Mouse (Mus musculus) heart, postnatal 10 days (tissue): ENCODE results near the gene Clrn2. TPM values are rescaled to one million over a fixed set of nuclear protein-coding genes. Genes with fewer than 3 reads are reported as not detected.
"Not testable (repeated sequence)": the region's sequence is repeated elsewhere in the genome, so short reads cannot be mapped to it uniquely, and the experiment has no call there.

Experiments
- DNase-seq, 2 experiments: peaks; one replicate each; pipeline ENCODE4 v3.0.0; 2021
- intact Hi-C: fragments of 180-260 bp; cut with DNase I; formaldehyde crosslinking; loops from one replicate; pipeline ENCODE4 v1.15.1; 2025
- total RNA-seq, 2 experiments: library from RNA; stranded (reverse); gene quantifications; 2 replicates each; pipeline ENCODE4 v1.2.3; 2021

Clrn2 gene
- total RNA-seq = not detected

GRCm38 (mm10) chr5:45453451-45453850 lies at the start of gene Clrn2:
TSS of gene Clrn2 (plus strand) at chr5:45453751.
- intact Hi-C loops = no loop called here
- DNase-seq = no peak

- no peak for DNase-seq
- intact Hi-C loops = loop anchor here (10.0 kb wide), 1 partner anchor 701 kb away; no protein-coding TSS in a partner anchor
Observed at GRCm38 (mm10) chr5:45406129-45406528, 47.4 kb upstream of the Clrn2 start.

- DNase-seq = no peak
- intact Hi-C loops = no loop called here
Observed at GRCm38 (mm10) chr5:45416478-45416877, 37.1 kb upstream of the Clrn2 start.

GRCm38 (mm10) chr5:45417859-45418443 lies 35.6 kb upstream of the Clrn2 start:
- DNase-seq = no peak
- intact Hi-C loops = no loop called here

GRCm38 (mm10) chr5:45419841-45420638 lies 33.5 kb upstream of the Clrn2 start:
- DNase-seq = no peak
- intact Hi-C loops = loop anchor here (5.0 to 10.0 kb wide), 3 partner anchors 138 to 1745 kb away; no protein-coding TSS in a partner anchor

GRCm38 (mm10) chr5:45421881-45422844 lies 31.4 kb upstream of the Clrn2 start:
- intact Hi-C loops = loop anchor here (1.0 to 10.0 kb wide), 4 partner anchors 140 to 1747 kb away; no protein-coding TSS in a partner anchor

GRCm38 (mm10) chr5:45424021-45424886 lies 29.3 kb upstream of the Clrn2 start:
- peak; percentile 38 to 72 for DNase-seq
- intact Hi-C loops = loop anchor here (1.0 to 10.0 kb wide), 4 partner anchors 142 to 1749 kb away; no protein-coding TSS in a partner anchor

More at GRCm38 (mm10) chr5:45421881-45422844, 31.4 kb upstream of the Clrn2 start:
- no peak for DNase-seq

- intact Hi-C loops = loop anchor here (10.0 kb wide), 1 partner anchor 1751 kb away; no protein-coding TSS in a partner anchor
- not testable (repeated sequence) for DNase-seq
Observed at GRCm38 (mm10) chr5:45425771-45426170, 27.8 kb upstream of the Clrn2 start.

- intact Hi-C loops = loop anchor here (10.0 kb wide), 1 partner anchor 1752 kb away; no protein-coding TSS in a partner anchor
- no peak for DNase-seq
Observed at GRCm38 (mm10) chr5:45426416-45427034, 27.0 kb upstream of the Clrn2 start.

GRCm38 (mm10) chr5:45427891-45428290 lies 25.7 kb upstream of the Clrn2 start:
- no peak for DNase-seq
- intact Hi-C loops = loop anchor here (10.0 kb wide), 1 partner anchor 1753 kb away; no protein-coding TSS in a partner anchor

GRCm38 (mm10) chr5:45435967-45436950 lies 17.3 kb upstream of the Clrn2 start:
- no peak for DNase-seq

GRCm38 (mm10) chr5:45437826-45438225 lies 15.7 kb upstream of the Clrn2 start:
- DNase-seq = no peak
- intact Hi-C loops = no loop called here

More at GRCm38 (mm10) chr5:45435967-45436950, 17.3 kb upstream of the Clrn2 start:
- intact Hi-C loops = no loop called here

- no peak for DNase-seq
- intact Hi-C loops = no loop called here
Observed at GRCm38 (mm10) chr5:45438301-45438700, 15.2 kb upstream of the Clrn2 start.

- intact Hi-C loops = no loop called here
- peak; percentile 22 to 29 for DNase-seq
Observed at GRCm38 (mm10) chr5:45441124-45441523, 12.4 kb upstream of the Clrn2 start.

- no peak for DNase-seq
- intact Hi-C loops = no loop called here
Observed at GRCm38 (mm10) chr5:45441745-45442144, 11.8 kb upstream of the Clrn2 start.

GRCm38 (mm10) chr5:45444130-45444832 lies 9.3 kb upstream of the Clrn2 start:
- DNase-seq = no peak
- intact Hi-C loops = no loop called here

- DNase-seq = peak; percentile 7 to 23
- intact Hi-C loops = loop anchor here (5.0 kb wide), 1 partner anchor 74 kb away; the partner anchor contains the start of gene Med28
Observed at GRCm38 (mm10) chr5:45448676-45449075, 4.9 kb upstream of the Clrn2 start.
